Mouse (Mus musculus) heart, embryonic 14.5 days (tissue): ENCODE results near the gene Ache. TPM values are rescaled to one million over a fixed set of nuclear protein-coding genes. Genes with fewer than 3 reads are reported as not detected.
"Not testable (repeated sequence)": the region's sequence is repeated elsewhere in the genome, so short reads cannot be mapped to it uniquely, and the experiment has no call there.

Source experiments
- ATAC-seq: fragments of 200-750 bp; cut with Nextera tagmentation; 2 replicates; pipeline ENCODE4 v1.8.0; 2017; ENCODE audit warnings: low read depth, moderate TSS enrichment; ENCODE audit not compliant: insufficient number of reproducible peaks, insufficient read depth, low FRiP score
- H3K27ac ChIP-seq, 2 experiments: fragments of 200-500 bp in 1 of 2; fragments of 300-500 bp in 1 of 2; sonication (generic) in 1 of 2; replicated peaks in 1 of 2; 2 replicates each; pipeline ENCODE4 v1.5.1; 2012 to 2014; ENCODE audit warnings: low read depth in 2 of 2, low read length in 2 of 2, control low read depth in 1 of 2, mild to moderate bottlenecking in 1 of 2, mixed read lengths in 1 of 2; ENCODE audit not compliant: control insufficient read depth in 1 of 2, insufficient read depth in 1 of 2
- H3K27me3 ChIP-seq: fragments of 300-500 bp; sonication (generic); 2 replicates; pipeline ENCODE4 v1.6.1; 2014; ENCODE audit warnings: mild to moderate bottlenecking, low read length, control low read depth; ENCODE audit not compliant: control insufficient read depth, insufficient read depth
- H3K36me3 ChIP-seq: fragments of 300-500 bp; sonication (generic); 2 replicates; pipeline ENCODE4 v1.6.1; 2014; ENCODE audit warnings: mild to moderate bottlenecking, control low read depth, low read length, mixed read lengths; ENCODE audit not compliant: control insufficient read depth, insufficient read depth
- H3K4me1 ChIP-seq, 2 experiments: fragments of 200-500 bp in 1 of 2; fragments of 300-500 bp in 1 of 2; sonication (generic) in 1 of 2; 2 replicates each; pipeline ENCODE4 v1.6.1; 2012 to 2014; ENCODE audit warnings: low read length in 2 of 2, control low read depth in 1 of 2, mixed read lengths in 1 of 2; ENCODE audit not compliant: control insufficient read depth in 2 of 2, insufficient read depth in 2 of 2
- H3K4me2 ChIP-seq: fragments of 300-500 bp; sonication (generic); 2 replicates; pipeline ENCODE4 v1.6.1; 2014; ENCODE audit warnings: mild to moderate bottlenecking, low read length
- H3K4me3 ChIP-seq, 2 experiments: fragments of 200-500 bp in 1 of 2; fragments of 300-500 bp in 1 of 2; sonication (generic) in 1 of 2; 2 replicates each; pipeline ENCODE4 v1.5.1; 2012 to 2014; ENCODE audit warnings: low read length in 2 of 2, mild to moderate bottlenecking in 2 of 2, control low read depth in 1 of 2, low read depth in 1 of 2, moderate library complexity in 1 of 2; ENCODE audit not compliant: control insufficient read depth in 1 of 2, insufficient read depth in 1 of 2
- H3K9ac ChIP-seq: fragments of 300-500 bp; sonication (generic); 2 replicates; pipeline ENCODE4 v1.6.1; 2014; ENCODE audit warnings: mild to moderate bottlenecking, low read length
- H3K9me3 ChIP-seq: fragments of 300-500 bp; sonication (generic); 2 replicates; pipeline ENCODE4 v1.6.1; 2016; ENCODE audit warnings: low read length, control low read depth; ENCODE audit not compliant: control insufficient read depth
- WGBS: fragments of 180-500 bp; shearing (Covaris S2); extraction: QIAGEN DNeasy Blood & Tissue Kit; methylation state at CpG from one replicate; pipeline ENCODE4 v1.1.7; 2014; 5-methylcytosine and 5-hydroxymethylcytosine counted together
- polyA plus RNA-seq: library from polyadenylated mRNA; unstranded; fragments of >200 nt; fragmentation: Nextera tagmentation; extraction: Ambion mirVana; gene quantifications from 2 replicates; pipeline ENCODE4 v1.2.1, GENCODE M21; 2014

Gene Ache
- polyA plus RNA-seq = 11.2 and 12.5 TPM in 2 replicates

DNA sequence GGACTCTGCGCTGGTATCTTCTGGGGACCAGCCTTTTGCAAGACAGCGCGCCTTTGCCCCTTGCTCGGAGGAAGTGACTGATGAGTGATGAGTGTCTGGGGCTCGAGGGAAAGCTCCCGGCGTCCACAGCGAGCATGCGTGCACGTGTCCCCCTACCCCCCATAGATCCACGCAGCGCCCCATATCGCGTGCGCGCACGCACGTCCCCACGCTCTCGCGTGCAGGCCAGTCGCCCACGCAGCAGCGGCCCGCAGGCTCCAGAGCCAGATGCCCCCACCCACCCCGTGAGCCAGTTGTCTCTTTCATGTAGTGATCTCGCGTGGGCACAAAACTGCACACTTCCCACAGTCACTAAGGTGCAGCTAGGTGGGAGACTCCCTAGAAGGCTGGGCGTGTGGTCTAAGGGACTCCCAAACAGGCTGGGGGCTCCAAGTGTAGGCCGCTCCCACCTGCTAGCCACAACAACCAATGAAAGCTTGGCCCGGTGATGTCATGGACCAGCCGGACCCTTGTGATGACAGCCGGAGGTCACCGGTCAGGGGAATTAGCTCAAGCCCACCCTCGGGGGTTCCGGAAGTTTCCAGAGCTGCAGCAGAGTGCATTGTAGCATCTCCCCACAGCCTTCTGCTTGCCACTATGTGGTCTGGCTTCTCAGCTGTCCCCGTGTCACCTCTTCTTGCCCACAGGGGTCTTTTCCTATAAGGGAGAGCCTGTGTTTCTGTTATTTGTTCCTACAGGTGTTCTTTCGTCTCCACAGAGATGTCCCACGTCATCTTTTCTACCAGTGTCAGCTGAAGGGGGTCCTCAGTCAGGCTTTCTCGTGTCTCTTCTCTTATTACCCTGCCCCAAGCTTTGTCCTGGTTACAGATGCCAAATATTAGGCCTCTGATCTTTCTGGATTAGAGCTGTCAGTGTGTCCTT, at the start of gene Ache:
Ache (plus strand) TSS at position 488 of the 921 bp plus-strand sequence.
- no peak for ATAC-seq
- Histone ChIP-seq H3K27me3 (peaks cover 44% of the 10 kb centered on the region), H3K4me1 (peaks cover 13 to 27% of the 10 kb centered on the region in 2 experiments), H3K4me2 (peak within 1 kb of the TSS; percentile 90), H3K9ac (peak within 1 kb of the TSS; percentile 66), H3K9me3 (no peaks in the 10 kb centered on the region), H3K4me3 (peak within 1 kb of the TSS; percentile 40 to 41), H3K27ac (no peak within 1 kb of the TSS), H3K36me3 (no peaks in the 10 kb centered on the region)
- under 1% methylated on average over 40 of the region's 40 CpGs for WGBS

GRCm38 (mm10) chr5:137263897-137264720, 23.2 kb upstream of the Ache start:
- 74% methylated on average over 14 of the region's 14 CpGs for WGBS
- H3K36me3 ChIP-seq = no peaks in the 10 kb centered on the region
- no peak overlapping the region for H3K4me2 ChIP-seq
- H3K27me3 ChIP-seq = no peaks in the 10 kb centered on the region
- H3K9me3 ChIP-seq = no peaks in the 10 kb centered on the region
- H3K9ac ChIP-seq = no peak overlapping the region
- no peak for ATAC-seq
- H3K4me1 ChIP-seq = no peaks in the 10 kb centered on the region
- no peak overlapping the region for H3K27ac ChIP-seq
- H3K4me3 ChIP-seq = no peak overlapping the region

- Histone ChIP-seq H3K27ac (no peak overlapping the region), H3K4me1 (no peaks in the 10 kb centered on the region), H3K9me3 (no peaks in the 10 kb centered on the region), H3K4me3 (no peak overlapping the region), H3K9ac (no peak overlapping the region), H3K27me3 (no peaks in the 10 kb centered on the region), H3K36me3 (no peaks in the 10 kb centered on the region), H3K4me2 (no peak overlapping the region)
- WGBS = 86% methylated on average over 11 of the region's 11 CpGs
- ATAC-seq = no peak
Observed at GRCm38 (mm10) chr5:137264787-137265186, 22.5 kb upstream of the Ache start.

- peak overlapping the region; percentile 39 for H3K4me2 ChIP-seq
- 27% methylated on average over 14 of the region's 18 CpGs for WGBS
- H3K36me3 ChIP-seq = no peaks in the 10 kb centered on the region
- no peaks in the 10 kb centered on the region for H3K4me1 ChIP-seq
- H3K4me3 ChIP-seq = no peak overlapping the region
- H3K27ac ChIP-seq = no peak overlapping the region
- H3K9ac ChIP-seq = no peak overlapping the region
- H3K9me3 ChIP-seq = peaks cover 6% of the 10 kb centered on the region; the same call in 1 of the 2 replicates
- no peak for ATAC-seq
- no peaks in the 10 kb centered on the region for H3K27me3 ChIP-seq
Observed at GRCm38 (mm10) chr5:137268131-137268910, 19.0 kb upstream of the Ache start.

DNA sequence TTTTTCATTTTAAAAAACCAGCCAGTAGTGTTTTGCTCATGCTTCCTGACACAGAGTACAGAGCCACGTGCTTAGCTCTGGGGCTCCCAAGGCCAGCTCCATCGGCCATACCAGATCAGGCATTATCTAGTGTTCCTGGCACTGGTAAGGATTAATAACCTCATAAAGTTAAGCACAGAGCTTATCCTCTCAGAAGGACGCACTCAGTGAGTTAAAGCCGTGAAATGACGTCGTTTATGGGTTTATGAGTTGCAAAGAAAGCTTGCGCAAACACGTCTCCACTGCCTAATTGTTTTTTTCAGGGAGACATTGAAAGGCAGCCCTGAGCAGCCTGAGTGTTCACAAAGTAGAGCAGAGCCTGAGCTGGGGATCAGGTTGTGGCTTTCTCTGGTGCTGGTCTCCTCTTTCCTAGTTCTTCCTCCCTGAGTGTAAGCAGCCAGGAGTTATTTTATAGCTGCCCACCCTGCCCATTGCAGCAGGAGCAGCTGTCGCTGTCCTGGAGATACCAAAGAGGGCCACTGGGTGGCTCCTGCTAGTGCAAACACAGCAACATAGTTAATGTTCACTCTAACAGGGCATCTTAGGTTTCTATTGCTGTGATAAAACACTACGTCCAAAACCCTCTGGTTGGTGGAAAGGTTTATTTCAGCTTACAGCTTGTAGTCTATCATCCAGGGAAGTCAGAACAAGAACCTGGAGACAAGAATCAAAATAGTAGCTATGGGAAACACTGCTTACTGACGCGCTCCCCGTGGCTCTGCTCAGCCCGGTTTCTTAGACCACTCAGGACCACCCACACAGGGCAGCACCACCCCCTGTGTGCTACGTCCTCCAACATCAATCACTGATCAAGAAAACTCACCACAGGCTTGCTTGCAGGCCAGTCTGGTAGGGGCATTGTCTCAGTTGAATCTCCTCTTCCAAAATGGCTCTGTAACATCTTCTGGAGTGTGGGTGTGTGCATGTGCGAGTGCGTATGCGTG, 9.7 kb upstream of the Ache start:
- Histone ChIP-seq H3K9me3 (peaks cover 9% of the 10 kb centered on the region; the same call in 1 of the 2 replicates), H3K27me3 (no peaks in the 10 kb centered on the region), H3K27ac (no peak overlapping the region), H3K4me2 (no peak overlapping the region), H3K4me3 (no peak overlapping the region), H3K4me1 (no peaks in the 10 kb centered on the region), H3K9ac (no peak overlapping the region), H3K36me3 (no peaks in the 10 kb centered on the region)
- no peak for ATAC-seq
- 59% methylated on average over 18 of the region's 18 CpGs for WGBS

DNA sequence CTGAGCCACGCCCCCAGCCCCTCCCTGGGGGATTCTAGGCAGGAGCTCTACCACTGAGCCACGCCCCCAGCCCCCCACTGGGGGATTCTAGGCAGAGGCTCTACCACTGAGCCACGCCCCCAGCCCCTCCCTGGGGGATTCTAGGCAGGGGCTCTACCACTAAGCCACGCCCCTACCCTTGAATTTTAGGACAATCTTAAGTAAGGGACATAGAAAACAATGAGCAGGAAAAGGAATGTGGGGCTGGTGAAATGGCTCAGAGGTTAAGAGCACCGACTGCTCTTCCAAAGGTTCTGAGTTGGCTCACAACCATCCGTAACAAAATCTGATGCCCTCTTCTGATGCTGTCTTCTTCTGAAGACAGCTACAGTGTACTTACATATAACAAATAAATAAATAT, 2.9 kb upstream of the Ache start:
- H3K9me3 ChIP-seq, ATAC-seq, H3K4me2 ChIP-seq, H3K36me3 ChIP-seq, H3K4me3 ChIP-seq, H3K27ac ChIP-seq, H3K9ac ChIP-seq: not testable (repeated sequence)
- 81% methylated on average over 6 of the region's 6 CpGs for WGBS
- Histone ChIP-seq H3K4me1 (peaks cover 12 to 19% of the 10 kb centered on the region in 2 experiments), H3K27me3 (peaks cover 21% of the 10 kb centered on the region)
